8 mouse cellular contexts compared by ENCODE assay signal in genomic region chr15:100984154-100984893, GRCm38 (mm10).
DNase-seq lines count a peak whose midpoint lies in the region; ATAC-seq lines count a peak whose summit lies in the region.

No protein-coding gene starts in this region.

- H3K4me2 ChIP-seq in kidney, embryonic 15.5 days: peak overlapping the region; percentile 96
- peak overlapping the region; percentile 61 for H3K4me2 ChIP-seq in hindbrain, embryonic 16.5 days (ENCODE audit: low read length)
- peak overlapping the region; percentile 81 for H3K4me2 ChIP-seq in midbrain, embryonic 16.5 days (ENCODE audit: low read length)

- H3K9me3 ChIP-seq in kidney, embryonic 15.5 days (replicated peaks): no peaks in the 10 kb centered on the region
- H3K9me3 ChIP-seq in embryonic facial prominence, embryonic 10.5 days: no peaks in the 10 kb centered on the region
- H3K9me3 ChIP-seq in hindbrain, embryonic 16.5 days (ENCODE audit: control insufficient read depth, low read length): no peaks in the 10 kb centered on the region
- H3K9me3 ChIP-seq in midbrain, embryonic 16.5 days (replicated peaks; ENCODE audit: control insufficient read depth, low read length, poor library complexity, severe bottlenecking): no peaks in the 10 kb centered on the region

- H3K4me3 ChIP-seq in kidney, embryonic 15.5 days (replicated peaks): peak overlapping the region; percentile 64
- peak overlapping the region; percentile 76 for H3K4me3 ChIP-seq in embryonic facial prominence, embryonic 10.5 days
- peak overlapping the region; percentile 43 for H3K4me3 ChIP-seq in hindbrain, embryonic 16.5 days (ENCODE audit: low read length)
- H3K4me3 ChIP-seq in midbrain, embryonic 16.5 days (ENCODE audit: low read depth, low read length): peak overlapping the region; percentile 40

- WGBS in kidney, embryonic 15.5 days: 9% methylated on average over 12 of the region's 12 CpGs
- 29% methylated on average over 12 of the region's 12 CpGs for WGBS in embryonic facial prominence, embryonic 10.5 days
- 27% methylated on average over 12 of the region's 12 CpGs for WGBS in hindbrain, embryonic 16.5 days
- 30% methylated on average over 12 of the region's 12 CpGs for WGBS in midbrain, embryonic 16.5 days

- no peak for ATAC-seq in kidney, embryonic 15.5 days (replicated peaks; ENCODE audit: low FRiP score)
- ATAC-seq in hindbrain, embryonic 16.5 days: peak; percentile 49; the same call in 1 of the 2 replicates
- ATAC-seq in midbrain, embryonic 16.5 days: peak; percentile 59; the same call in 1 of the 2 replicates

- no peak for DNase-seq in kidney, postnatal 25 days
- DNase-seq in embryonic facial prominence, embryonic 10.5 days (ENCODE audit: low spot score): peak; percentile 5
- no peak for DNase-seq in left cerebral cortex, adult 9 months (ENCODE audit: low spot score in 2 of 2)
- DNase-seq in adrenal gland, postnatal 14 days: no peak
- DNase-seq in urinary bladder, postnatal 36 days (ENCODE audit: low spot score in 2 of 2): no peak

- peaks cover 18% of the 10 kb centered on the region for H3K27me3 ChIP-seq in kidney, embryonic 15.5 days
- peaks cover 5% of the 10 kb centered on the region; the same call in 1 of the 2 replicates for H3K27me3 ChIP-seq in embryonic facial prominence, embryonic 10.5 days (replicated peaks; ENCODE audit: low read depth, poor library complexity, severe bottlenecking)
- no peaks in the 10 kb centered on the region for H3K27me3 ChIP-seq in hindbrain, embryonic 16.5 days (replicated peaks; ENCODE audit: control insufficient read depth, insufficient read depth, low read length)
- no peaks in the 10 kb centered on the region for H3K27me3 ChIP-seq in midbrain, embryonic 16.5 days (ENCODE audit: control insufficient read depth, insufficient read depth, low read depth, low read length)

- H3K27ac ChIP-seq in kidney, embryonic 15.5 days: no peak overlapping the region
- peak overlapping the region; percentile 83 for H3K27ac ChIP-seq in embryonic facial prominence, embryonic 10.5 days (replicated peaks)
- peak overlapping the region; percentile 61 for H3K27ac ChIP-seq in hindbrain, embryonic 16.5 days (ENCODE audit: low read depth, low read length)
- H3K27ac ChIP-seq in midbrain, embryonic 16.5 days (ENCODE audit: low read length): peak overlapping the region; percentile 63

- H3K9ac ChIP-seq in kidney, embryonic 15.5 days: peak overlapping the region; percentile 58; the same call in 1 of the 2 replicates
- H3K9ac ChIP-seq in hindbrain, embryonic 16.5 days (ENCODE audit: low read depth, low read length): peak overlapping the region; percentile 63
- H3K9ac ChIP-seq in midbrain, embryonic 16.5 days (ENCODE audit: low read depth, low read length): peak overlapping the region; percentile 63

- H3K36me3 ChIP-seq in kidney, embryonic 15.5 days: no peaks in the 10 kb centered on the region
- H3K36me3 ChIP-seq in embryonic facial prominence, embryonic 10.5 days (replicated peaks): no peaks in the 10 kb centered on the region
- 0 out of 2 replicates have a peak, but pooled peaks cover 2% of the 10 kb centered on the region for H3K36me3 ChIP-seq in hindbrain, embryonic 16.5 days (ENCODE audit: control insufficient read depth, insufficient read depth, low read length)
- H3K36me3 ChIP-seq in midbrain, embryonic 16.5 days (ENCODE audit: control insufficient read depth, insufficient read depth, low read length): 0 out of 2 replicates have a peak, but pooled peaks cover under 1% of the 10 kb centered on the region

- peaks cover 15% of the 10 kb centered on the region for H3K4me1 ChIP-seq in kidney, embryonic 15.5 days
- peaks cover 19% of the 10 kb centered on the region for H3K4me1 ChIP-seq in embryonic facial prominence, embryonic 10.5 days
- H3K4me1 ChIP-seq in hindbrain, embryonic 16.5 days (ENCODE audit: control insufficient read depth, insufficient read depth, low read depth, low read length): peaks cover 12% of the 10 kb centered on the region
- peaks cover 10% of the 10 kb centered on the region for H3K4me1 ChIP-seq in midbrain, embryonic 16.5 days (ENCODE audit: control insufficient read depth, insufficient read depth, low read length)
